Mouse (Mus musculus): Measurements from ENCODE around the gene Gmeb1. TPM values are rescaled to one million over a fixed set of nuclear protein-coding genes. Genes with fewer than 3 reads are reported as not detected.

Gene Gmeb1
- polyA plus RNA-seq, 1 experiment from 2014 or later: 28.1 TPM

DNA sequence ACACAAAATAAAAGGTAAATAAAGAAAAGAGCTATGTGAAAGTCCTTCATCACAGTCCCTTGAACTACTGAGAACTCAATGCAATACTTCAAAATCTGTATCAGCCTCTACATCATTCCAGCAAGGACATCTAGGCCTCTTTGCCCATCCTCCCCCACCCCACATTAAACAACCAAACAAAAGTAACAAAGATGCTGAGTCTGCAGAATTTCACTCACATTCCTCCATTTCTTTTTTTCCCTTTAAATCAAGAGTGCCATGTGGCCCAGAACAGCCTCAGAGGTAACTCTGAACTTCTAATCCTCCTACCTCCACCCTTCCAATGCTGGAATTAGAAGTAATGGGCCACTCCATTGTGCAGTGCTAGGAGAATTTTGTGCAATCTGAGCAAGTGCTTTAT lies 62.6 kb downstream of the Gmeb1 start:
- Histone ChIP-seq H3K27ac (ENCODE audit: low read depth, low read length) (no peak overlapping the region), H3K9me3 (replicated peaks; ENCODE audit: control insufficient read depth, low read length) (no peaks in the 10 kb centered on the region), H3K4me3 (ENCODE audit: low read depth, low read length) (no peak overlapping the region), H3K27me3 (ENCODE audit: control insufficient read depth, insufficient read depth, low read length) (no peaks in the 10 kb centered on the region), H3K36me3 (ENCODE audit: control insufficient read depth, insufficient read depth, low read length) (peaks cover 13% of the 10 kb centered on the region), H3K4me1 (ENCODE audit: control insufficient read depth, insufficient read depth, low read length) (peaks cover 8% of the 10 kb centered on the region), H3K4me2 (no peak overlapping the region), H3K9ac (ENCODE audit: low read depth, low read length) (no peak overlapping the region)
- ATAC-seq (replicated peaks; ENCODE audit: insufficient number of reproducible peaks, low FRiP score, low TSS enrichment): no peak

DNA sequence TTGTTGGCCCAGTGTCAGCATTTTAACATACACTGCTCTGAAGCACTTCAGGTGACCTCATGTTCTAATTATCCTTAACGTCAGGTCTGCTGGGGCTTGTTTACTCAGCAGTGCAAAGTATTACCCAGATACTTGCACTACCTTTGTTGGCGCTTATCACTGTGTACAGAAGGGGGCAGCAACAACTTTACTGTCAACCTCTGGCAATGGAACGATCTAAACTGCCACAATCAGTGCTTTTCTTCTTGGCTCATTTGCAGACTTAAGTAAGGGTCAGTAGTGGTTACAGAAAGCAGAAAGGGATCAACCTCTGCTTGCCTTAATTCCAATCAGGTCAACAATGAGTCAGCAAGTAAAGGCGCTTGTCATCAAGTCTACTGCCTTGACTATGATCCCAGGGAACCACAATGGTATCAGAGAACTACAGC lies 63.1 kb downstream of the Gmeb1 start:
- WGBS (ENCODE audit: insufficient replicate concordance): 54% methylated on average over 4 of the region's 4 CpGs
- no peak for ATAC-seq (replicated peaks; ENCODE audit: insufficient number of reproducible peaks, low FRiP score, low TSS enrichment)

DNA sequence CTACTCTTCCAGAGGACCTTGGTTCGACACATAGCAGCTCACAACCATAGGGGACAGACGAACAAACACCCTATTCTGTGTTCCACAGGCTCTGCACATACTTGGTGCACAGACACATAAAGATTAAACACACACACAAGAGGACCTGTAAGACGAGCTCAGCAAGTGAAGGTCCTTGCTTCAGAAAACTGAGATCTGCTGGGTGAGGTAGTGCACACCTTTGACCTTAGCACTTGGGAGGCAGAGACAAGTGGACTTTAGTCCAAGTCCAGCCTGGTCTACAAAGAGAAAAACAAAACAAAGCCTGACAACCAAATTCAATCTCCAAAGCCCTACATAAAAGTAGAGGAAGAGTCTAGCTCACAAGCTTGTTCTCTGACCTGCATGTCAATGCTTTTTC lies 66.4 kb downstream of the Gmeb1 start:
- 89% methylated on average over 3 of the region's 3 CpGs for WGBS (ENCODE audit: insufficient replicate concordance)

More for the DNA sequence above, 63.1 kb downstream of the Gmeb1 start:
- peaks cover 11% of the 10 kb centered on the region for H3K36me3 ChIP-seq (ENCODE audit: control insufficient read depth, insufficient read depth, low read length)
- no peaks in the 10 kb centered on the region for H3K27me3 ChIP-seq (ENCODE audit: control insufficient read depth, insufficient read depth, low read length)
- no peak overlapping the region for H3K27ac ChIP-seq (ENCODE audit: low read depth, low read length)
- peaks cover 8% of the 10 kb centered on the region for H3K4me1 ChIP-seq (ENCODE audit: control insufficient read depth, insufficient read depth, low read length)
- no peaks in the 10 kb centered on the region for H3K9me3 ChIP-seq (replicated peaks; ENCODE audit: control insufficient read depth, low read length)
- H3K4me2 ChIP-seq: no peak overlapping the region
- H3K4me3 ChIP-seq (ENCODE audit: low read depth, low read length): no peak overlapping the region
- H3K9ac ChIP-seq (ENCODE audit: low read depth, low read length): no peak overlapping the region

DNA sequence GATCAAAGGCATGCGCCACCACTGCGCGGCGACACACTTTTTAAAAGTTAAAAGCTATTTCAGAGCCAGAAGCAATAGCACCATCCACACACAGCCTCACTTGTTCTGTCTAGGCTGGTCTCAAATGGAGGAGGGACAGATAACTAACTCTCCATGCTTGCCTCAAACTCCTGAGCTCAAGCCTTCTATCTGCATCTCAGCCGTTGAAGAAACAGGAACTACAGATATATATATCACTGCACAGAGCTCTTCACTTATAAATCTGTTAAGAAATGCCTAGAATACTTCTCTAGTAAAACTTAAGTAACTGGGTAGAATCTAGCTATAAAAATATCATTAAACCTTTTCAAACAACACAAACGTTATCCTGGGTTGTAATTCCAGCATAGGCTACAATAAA lies 67.0 kb downstream of the Gmeb1 start:
- Histone ChIP-seq H3K4me1 (ENCODE audit: control insufficient read depth, insufficient read depth, low read length) (peaks cover 5% of the 10 kb centered on the region), H3K27me3 (ENCODE audit: control insufficient read depth, insufficient read depth, low read length) (no peaks in the 10 kb centered on the region), H3K4me3 (ENCODE audit: low read depth, low read length) (no peak overlapping the region), H3K27ac (ENCODE audit: low read depth, low read length) (no peak overlapping the region), H3K36me3 (ENCODE audit: control insufficient read depth, insufficient read depth, low read length) (peaks cover 12% of the 10 kb centered on the region), H3K9ac (ENCODE audit: low read depth, low read length) (no peak overlapping the region), H3K4me2 (no peak overlapping the region), H3K9me3 (replicated peaks; ENCODE audit: control insufficient read depth, low read length) (no peaks in the 10 kb centered on the region)
- WGBS (ENCODE audit: insufficient replicate concordance): 89% methylated on average over 6 of the region's 6 CpGs
- ATAC-seq (replicated peaks; ENCODE audit: insufficient number of reproducible peaks, low FRiP score, low TSS enrichment): no peak

More for the DNA sequence above, 66.4 kb downstream of the Gmeb1 start:
- Histone ChIP-seq H3K4me2 (no peak overlapping the region), H3K36me3 (ENCODE audit: control insufficient read depth, insufficient read depth, low read length) (peaks cover 9% of the 10 kb centered on the region), H3K4me1 (ENCODE audit: control insufficient read depth, insufficient read depth, low read length) (peaks cover 5% of the 10 kb centered on the region), H3K4me3 (ENCODE audit: low read depth, low read length) (no peak overlapping the region), H3K27me3 (ENCODE audit: control insufficient read depth, insufficient read depth, low read length) (no peaks in the 10 kb centered on the region), H3K27ac (ENCODE audit: low read depth, low read length) (no peak overlapping the region), H3K9me3 (replicated peaks; ENCODE audit: control insufficient read depth, low read length) (no peaks in the 10 kb centered on the region), H3K9ac (ENCODE audit: low read depth, low read length) (no peak overlapping the region)
- no peak for ATAC-seq (replicated peaks; ENCODE audit: insufficient number of reproducible peaks, low FRiP score, low TSS enrichment)

DNA sequence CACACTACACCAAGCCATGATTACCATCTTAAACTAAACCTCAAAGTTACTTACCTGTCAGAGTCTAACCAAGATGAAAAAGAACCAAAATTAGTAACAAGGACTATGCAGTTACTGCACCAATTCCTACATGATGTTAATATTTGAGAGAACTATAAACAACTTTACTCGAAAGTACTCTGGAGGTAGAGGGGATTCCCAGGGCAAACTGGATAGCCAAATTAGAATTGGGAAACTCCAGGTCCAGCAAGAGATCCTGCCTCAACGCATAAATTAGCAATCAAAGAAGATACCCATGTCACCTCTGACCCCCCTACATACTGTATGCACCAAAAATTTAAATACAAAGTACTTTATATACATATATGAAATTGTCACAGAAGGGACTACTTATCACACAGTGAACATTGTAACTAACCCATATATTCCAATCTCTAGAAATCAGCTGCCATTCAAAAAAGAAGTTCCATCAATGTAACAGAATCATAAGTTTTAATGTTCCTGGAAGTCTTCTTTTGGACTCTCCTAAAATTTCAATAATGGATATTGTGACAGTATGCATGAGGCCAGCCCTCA lies 73.5 kb downstream of the Gmeb1 start:
- no peak overlapping the region for H3K27ac ChIP-seq (ENCODE audit: low read depth, low read length)
- H3K4me3 ChIP-seq (ENCODE audit: low read depth, low read length): no peak overlapping the region
- no peak for ATAC-seq (replicated peaks; ENCODE audit: insufficient number of reproducible peaks, low FRiP score, low TSS enrichment)
- H3K4me1 ChIP-seq (ENCODE audit: control insufficient read depth, insufficient read depth, low read length): no peaks in the 10 kb centered on the region
- no peaks in the 10 kb centered on the region for H3K27me3 ChIP-seq (ENCODE audit: control insufficient read depth, insufficient read depth, low read length)
- H3K36me3 ChIP-seq (ENCODE audit: control insufficient read depth, insufficient read depth, low read length): peaks cover 17% of the 10 kb centered on the region
- no peaks in the 10 kb centered on the region for H3K9me3 ChIP-seq (replicated peaks; ENCODE audit: control insufficient read depth, low read length)
- H3K4me2 ChIP-seq: no peak overlapping the region
- no peak overlapping the region for H3K9ac ChIP-seq (ENCODE audit: low read depth, low read length)
- WGBS (ENCODE audit: insufficient replicate concordance): 96% methylated on average over 2 of the region's 2 CpGs

DNA sequence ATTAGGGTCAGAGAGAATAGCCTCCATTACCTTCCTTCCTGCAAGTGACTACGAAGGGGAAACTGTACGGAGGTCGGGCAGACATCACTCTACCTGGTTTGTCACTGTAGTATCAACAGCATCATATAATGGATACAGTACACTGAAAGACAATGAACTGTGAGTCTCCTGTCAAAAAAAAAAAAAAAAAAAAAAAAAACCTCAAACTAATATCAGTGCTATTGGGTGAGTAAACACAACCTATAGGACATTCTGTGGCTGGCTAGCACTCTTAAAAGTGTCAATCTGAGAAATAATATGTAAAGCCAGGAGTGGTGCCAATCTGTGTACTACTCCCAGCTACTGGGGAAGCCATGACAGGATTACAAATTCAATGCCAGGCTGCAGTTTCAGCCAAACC lies 78.2 kb downstream of the Gmeb1 start:
- H3K9ac ChIP-seq (ENCODE audit: low read depth, low read length): no peak overlapping the region
- H3K27ac ChIP-seq (ENCODE audit: low read depth, low read length): no peak overlapping the region
- whole genome bisulfite sequencing (ENCODE audit: insufficient replicate concordance): 90% methylated on average over 3 of the region's 3 CpGs
- no peaks in the 10 kb centered on the region for H3K27me3 ChIP-seq (ENCODE audit: control insufficient read depth, insufficient read depth, low read length)
- H3K9me3 ChIP-seq (replicated peaks; ENCODE audit: control insufficient read depth, low read length): no peaks in the 10 kb centered on the region
- ATAC-seq (replicated peaks; ENCODE audit: insufficient number of reproducible peaks, low FRiP score, low TSS enrichment): no peak
- H3K4me3 ChIP-seq (ENCODE audit: low read depth, low read length): no peak overlapping the region
- no peaks in the 10 kb centered on the region for H3K4me1 ChIP-seq (ENCODE audit: control insufficient read depth, insufficient read depth, low read length)
- no peak overlapping the region for H3K4me2 ChIP-seq
- peaks cover 9% of the 10 kb centered on the region for H3K36me3 ChIP-seq (ENCODE audit: control insufficient read depth, insufficient read depth, low read length)

DNA sequence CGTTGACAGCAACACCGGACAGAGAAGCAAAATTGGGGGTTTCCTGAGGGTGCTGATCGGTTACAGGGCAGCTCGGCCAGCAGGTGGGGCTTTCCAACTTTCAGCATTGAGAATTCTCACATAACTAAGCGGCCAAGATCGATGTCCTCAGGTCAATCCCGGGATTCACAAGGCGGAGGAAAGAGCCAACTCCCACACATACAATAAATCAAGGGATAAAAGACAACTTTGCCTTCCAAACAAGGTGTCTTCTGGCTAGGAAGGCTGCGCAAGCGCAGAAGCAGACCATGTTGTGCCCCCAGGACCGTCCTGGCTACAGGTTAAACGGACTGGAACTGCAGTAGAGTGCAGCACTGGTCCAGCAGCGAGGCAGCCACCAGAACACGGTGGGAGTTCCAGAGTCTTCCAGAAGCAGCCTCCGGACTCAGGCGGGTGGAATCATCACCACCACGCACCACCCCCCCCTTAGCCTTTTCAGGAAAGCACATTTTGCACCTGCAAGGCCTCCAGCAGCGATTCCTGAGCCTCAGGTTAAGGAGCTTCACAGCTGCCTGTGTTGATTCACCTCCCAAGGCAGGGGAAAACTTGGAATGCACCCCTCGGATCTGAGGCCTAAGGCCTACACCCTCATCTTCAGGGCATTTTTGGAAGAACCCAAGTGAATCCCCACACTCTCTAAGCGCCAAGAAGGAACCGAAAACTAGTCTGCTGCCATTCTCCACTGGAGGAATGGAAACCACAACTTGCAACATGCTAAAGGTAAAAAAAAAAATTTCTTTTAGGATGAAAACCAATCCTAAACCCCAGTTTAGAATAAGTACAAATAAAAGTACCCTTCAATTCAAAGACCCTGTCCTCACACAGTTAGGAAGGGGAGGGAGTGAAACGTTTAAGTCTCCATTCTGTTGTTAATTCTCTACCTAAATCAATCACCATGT lies 79.4 kb downstream of the Gmeb1 start:
- H3K36me3 ChIP-seq (ENCODE audit: control insufficient read depth, insufficient read depth, low read length): peaks cover 6% of the 10 kb centered on the region

DNA sequence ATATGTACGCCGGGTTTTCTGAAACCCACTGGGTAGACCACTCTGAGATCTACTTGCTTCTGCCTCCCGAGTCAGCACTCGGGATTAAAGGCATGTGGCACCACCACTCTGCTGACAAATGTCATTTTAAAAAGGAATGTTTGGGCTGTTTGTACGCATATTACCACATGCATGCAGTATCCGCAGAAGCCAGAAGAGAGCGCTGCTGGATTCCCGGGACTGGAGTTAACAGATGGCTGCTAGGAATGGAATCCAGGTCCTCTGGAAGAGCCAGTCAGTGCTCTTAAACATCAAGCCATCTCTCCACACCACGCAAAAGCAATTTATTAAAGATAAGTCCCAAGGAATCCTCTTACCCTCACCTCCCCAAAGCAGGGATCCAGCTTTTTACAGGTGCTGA lies 80.7 kb downstream of the Gmeb1 start:
- no peak for ATAC-seq (replicated peaks; ENCODE audit: insufficient number of reproducible peaks, low FRiP score, low TSS enrichment)
- H3K4me1 ChIP-seq (ENCODE audit: control insufficient read depth, insufficient read depth, low read length): no peaks in the 10 kb centered on the region
- WGBS (ENCODE audit: insufficient replicate concordance): 76% methylated on average over 9 of the region's 9 CpGs
- no peaks in the 10 kb centered on the region for H3K9me3 ChIP-seq (replicated peaks; ENCODE audit: control insufficient read depth, low read length)
- no peak overlapping the region for H3K4me2 ChIP-seq
- no peak overlapping the region for H3K9ac ChIP-seq (ENCODE audit: low read depth, low read length)
- H3K27me3 ChIP-seq (ENCODE audit: control insufficient read depth, insufficient read depth, low read length): no peaks in the 10 kb centered on the region
- H3K4me3 ChIP-seq (ENCODE audit: low read depth, low read length): no peak overlapping the region
- H3K27ac ChIP-seq (ENCODE audit: low read depth, low read length): no peak overlapping the region
- H3K36me3 ChIP-seq (ENCODE audit: control insufficient read depth, insufficient read depth, low read length): peaks cover 6% of the 10 kb centered on the region

More for the DNA sequence above, 79.4 kb downstream of the Gmeb1 start:
- Histone ChIP-seq H3K27me3 (ENCODE audit: control insufficient read depth, insufficient read depth, low read length) (no peaks in the 10 kb centered on the region), H3K4me1 (ENCODE audit: control insufficient read depth, insufficient read depth, low read length) (no peaks in the 10 kb centered on the region), H3K4me3 (ENCODE audit: low read depth, low read length) (no peak overlapping the region), H3K27ac (ENCODE audit: low read depth, low read length) (no peak overlapping the region), H3K9me3 (replicated peaks; ENCODE audit: control insufficient read depth, low read length) (no peaks in the 10 kb centered on the region), H3K4me2 (no peak overlapping the region), H3K9ac (ENCODE audit: low read depth, low read length) (no peak overlapping the region)
- ATAC-seq (replicated peaks; ENCODE audit: insufficient number of reproducible peaks, low FRiP score, low TSS enrichment): no peak
- WGBS (ENCODE audit: insufficient replicate concordance): 70% methylated on average over 22 of the region's 22 CpGs

Data from heart, embryonic 11.5 days (tissue).